ENCODE assay signal across 25 mouse cellular contexts in the genomic region with DNA sequence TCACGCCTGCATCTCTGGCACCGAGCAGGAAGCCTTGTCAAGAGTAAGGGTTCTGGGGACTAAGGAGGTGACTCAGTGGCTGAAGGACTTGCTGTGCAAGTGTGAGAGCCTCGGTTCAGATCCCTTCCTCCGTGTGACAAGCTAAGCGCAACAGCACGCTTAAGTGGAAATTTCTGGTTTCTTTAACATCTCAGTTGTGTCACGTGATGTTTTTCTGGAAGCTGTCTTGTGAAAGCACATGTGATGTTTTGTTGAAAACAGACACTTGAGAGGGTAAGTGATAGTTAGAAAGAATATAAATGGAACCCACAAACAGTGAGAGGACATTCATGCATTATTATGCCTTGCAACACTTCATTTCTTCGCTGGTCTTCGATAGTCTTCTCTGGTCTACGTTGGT. TPM values are rescaled to one million over a fixed set of nuclear protein-coding genes. Genes with fewer than 3 reads are reported as not detected.
"Had no signal": no experiment of that assay in that cellular context is flagged by ENCODE, and none has a peak within 500 bp of the region (broad histone marks: within the 10 kb centered on the region; RNA-seq: fewer than 3 reads in every experiment).

No protein-coding gene starts in this region.

- H3K9ac ChIP-seq: hindbrain, embryonic 12.5 days; hindbrain, embryonic 14.5 days; intestine, embryonic 15.5 days; limb, embryonic 12.5 days had no signal

- H3K4me1 ChIP-seq: intestine, embryonic 15.5 days; limb, embryonic 10.5 days; limb, embryonic 12.5 days had no signal

- H3K4me3 ChIP-seq: gastrocnemius, adult 2 months; heart, adult 2 months; hindbrain, embryonic 10.5 days; hindbrain, embryonic 12.5 days; intestine, embryonic 15.5 days; layer of hippocampus, adult 2 months; left cerebral cortex, adult 2 months; limb, embryonic 10.5 days; limb, embryonic 12.5 days had no signal

- H3K27ac ChIP-seq: gastrocnemius, adult 2 months; heart, adult 2 months; hindbrain, embryonic 10.5 days; hindbrain, embryonic 12.5 days; hindbrain, embryonic 14.5 days; intestine, embryonic 15.5 days; layer of hippocampus, adult 2 months; limb, embryonic 10.5 days; limb, embryonic 12.5 days had no signal

- H3K36me3 ChIP-seq: hindbrain, embryonic 10.5 days; hindbrain, embryonic 12.5 days; intestine, embryonic 15.5 days; limb, embryonic 10.5 days; limb, embryonic 12.5 days had no signal

- H3K4me2 ChIP-seq: heart, embryonic 11.5 days; hindbrain, embryonic 12.5 days; hindbrain, embryonic 14.5 days; intestine, embryonic 15.5 days; limb, embryonic 12.5 days; liver, embryonic 11.5 days had no signal

- ATAC-seq: hindbrain, embryonic 16.5 days; inflammation-experienced regulatory T-cells, adult 6 months; intestine, embryonic 15.5 days; intestine, postnatal 0 days had no signal

- DNase-seq: gastrocnemius, adult 2 months; gastrocnemius, postnatal 10 days; gastrocnemius, postnatal 25 days; heart, adult 2 months; heart, postnatal 10 days; heart, postnatal 4 days; kidney, adult 18-20 months; kidney, adult 8-10 months; kidney, postnatal 10 days; kidney, postnatal 25 days; liver had no signal

- H3K27me3 ChIP-seq: hindbrain, embryonic 12.5 days; intestine, embryonic 15.5 days; limb, embryonic 12.5 days had no signal

- H3K9me3 ChIP-seq: hindbrain, embryonic 10.5 days; hindbrain, embryonic 12.5 days; intestine, embryonic 15.5 days; limb, embryonic 10.5 days; limb, embryonic 12.5 days had no signal

RNA-seq across cellular contexts. Expression of gene Rab3b, which starts 25.9 kb away (rescaled TPM):
- total RNA-seq: gastrocnemius, postnatal 25 days had no signal

RNA-seq across cellular contexts. Expression of gene A730015C16Rik, which starts 56.4 kb away (rescaled TPM):
- total RNA-seq: gastrocnemius, postnatal 10 days; gastrocnemius, postnatal 25 days; heart, adult 2 months; heart, postnatal 10 days; heart, postnatal 25 days; heart, postnatal 4 days; layer of hippocampus, adult 2 months; left cerebral cortex, adult 2 months had no signal
- polyA plus RNA-seq: heart, adult 2 months had no signal
